Mouse (Mus musculus): ENCODE measurements around the gene Cs. TPM values are rescaled to one million over a fixed set of nuclear protein-coding genes. Genes with fewer than 3 reads are reported as not detected.

The Cs gene
- polyA plus RNA-seq, 1 experiment from 2014 or later, result 263 TPM

GRCm38 (mm10) chr10:128302785-128303125 lies 34.8 kb upstream of the Cs start:
- ATAC-seq (replicated peaks; ENCODE audit: low FRiP score), result peak; percentile 58
- under 1% methylated on average over 9 of the region's 9 CpGs for WGBS

DNA sequence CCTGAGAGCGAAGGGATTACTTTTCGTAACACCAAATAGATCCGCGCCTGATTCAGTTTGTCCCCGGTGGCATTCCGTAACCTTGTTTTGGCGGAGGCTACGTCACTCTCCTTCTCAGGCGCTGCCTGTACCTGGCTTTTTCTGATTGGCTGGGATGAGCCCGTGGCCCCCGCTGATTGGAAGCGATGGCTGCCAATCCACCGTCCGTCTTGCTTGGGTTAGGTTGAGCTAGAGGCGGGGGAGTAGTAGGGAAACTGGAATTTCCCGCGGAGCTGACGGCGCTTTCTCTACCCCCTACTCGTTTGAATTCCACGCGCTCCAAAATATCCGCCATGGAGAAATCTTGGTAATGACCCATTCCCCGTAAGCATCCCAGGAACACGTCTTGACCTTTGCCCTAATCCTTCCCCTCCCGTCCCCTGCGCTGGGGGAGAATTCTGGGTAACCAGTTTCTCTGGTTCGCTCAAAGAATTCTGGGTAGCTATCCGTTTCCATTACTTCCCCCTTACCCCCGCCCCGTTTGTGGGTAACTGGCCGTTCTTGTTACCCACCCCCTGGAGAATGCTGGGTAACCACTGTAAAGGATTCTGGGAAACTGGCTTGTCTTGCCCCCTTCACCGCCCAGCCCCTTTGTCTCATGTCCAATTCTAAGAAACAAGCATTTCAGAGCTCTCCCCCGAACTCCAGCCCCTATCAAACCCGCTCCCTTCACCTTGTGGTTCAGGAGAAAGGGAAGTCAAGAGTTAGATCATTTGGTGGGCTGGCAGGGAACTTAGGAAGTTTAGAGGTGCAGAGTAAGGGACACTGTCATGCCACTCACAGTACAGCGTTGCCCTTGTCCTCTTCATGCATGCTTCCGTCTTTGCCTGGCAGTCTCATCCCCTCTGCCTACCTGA lies 34.2 kb upstream of the Cs start, which contains the start of gene Pan2:
Pan2 (plus strand) TSS at position 210 of the 896 bp plus-strand sequence.
- Histone ChIP-seq H3K9ac (ENCODE audit: low read length) (peak within 1 kb of the TSS; percentile 91), H3K36me3 (ENCODE audit: control insufficient read depth, insufficient read depth, low read length) (no peaks in the 10 kb centered on the region), H3K4me3 (ENCODE audit: low read depth, low read length) (peak within 1 kb of the TSS; percentile 57), H3K27me3 (ENCODE audit: control insufficient read depth, insufficient read depth, low read length) (no peaks in the 10 kb centered on the region), H3K4me1 (replicated peaks; ENCODE audit: control insufficient read depth, insufficient read depth, low read length) (peaks cover 9% of the 10 kb centered on the region), H3K27ac (ENCODE audit: low read depth, low read length) (peak within 1 kb of the TSS; percentile 88), H3K9me3 (ENCODE audit: control insufficient read depth, low read length) (no peaks in the 10 kb centered on the region), H3K4me2 (ENCODE audit: low read depth, low read length, severe bottlenecking) (peak within 1 kb of the TSS; percentile 92)
- peak; percentile 99 for DNase-seq (ENCODE audit: low spot score)
- peak; percentile 99 for ATAC-seq (replicated peaks; ENCODE audit: low FRiP score)
- WGBS, result 2% methylated on average over 37 of the region's 37 CpGs

More at GRCm38 (mm10) chr10:128302785-128303125, 34.8 kb upstream of the Cs start:
- Histone ChIP-seq H3K9ac (ENCODE audit: low read length) (peak overlapping the region; percentile 91), H3K27ac (ENCODE audit: low read depth, low read length) (peak overlapping the region; percentile 84), H3K36me3 (ENCODE audit: control insufficient read depth, insufficient read depth, low read length) (no peaks in the 10 kb centered on the region), H3K27me3 (ENCODE audit: control insufficient read depth, insufficient read depth, low read length) (no peaks in the 10 kb centered on the region), H3K9me3 (ENCODE audit: control insufficient read depth, low read length) (no peaks in the 10 kb centered on the region), H3K4me1 (replicated peaks; ENCODE audit: control insufficient read depth, insufficient read depth, low read length) (peaks cover 9% of the 10 kb centered on the region), H3K4me3 (ENCODE audit: low read depth, low read length) (peak overlapping the region; percentile 57), H3K4me2 (ENCODE audit: low read depth, low read length, severe bottlenecking) (peak overlapping the region; percentile 92)
- no peak for DNase-seq (ENCODE audit: low spot score)

GRCm38 (mm10) chr10:128309654-128310053 lies 27.9 kb upstream of the Cs start:
- H3K4me1 ChIP-seq (replicated peaks; ENCODE audit: control insufficient read depth, insufficient read depth, low read length), result no peaks in the 10 kb centered on the region
- no peak overlapping the region for H3K27ac ChIP-seq (ENCODE audit: low read depth, low read length)
- no peaks in the 10 kb centered on the region for H3K27me3 ChIP-seq (ENCODE audit: control insufficient read depth, insufficient read depth, low read length)
- no peak for DNase-seq (ENCODE audit: low spot score)
- WGBS, result 90% methylated on average over 7 of the region's 7 CpGs
- H3K36me3 ChIP-seq (ENCODE audit: control insufficient read depth, insufficient read depth, low read length), result peaks cover 3% of the 10 kb centered on the region; the same call in 1 of the 2 replicates
- H3K4me2 ChIP-seq (ENCODE audit: low read depth, low read length, severe bottlenecking), result no peak overlapping the region
- H3K9me3 ChIP-seq (ENCODE audit: control insufficient read depth, low read length), result no peaks in the 10 kb centered on the region
- H3K4me3 ChIP-seq (ENCODE audit: low read depth, low read length), result no peak overlapping the region
- no peak overlapping the region for H3K9ac ChIP-seq (ENCODE audit: low read length)
- ATAC-seq (replicated peaks; ENCODE audit: low FRiP score), result no peak

GRCm38 (mm10) chr10:128310177-128310576 lies 27.4 kb upstream of the Cs start:
- DNase-seq (ENCODE audit: low spot score) (no peak), ATAC-seq (replicated peaks; ENCODE audit: low FRiP score) (no peak)
- Histone ChIP-seq H3K36me3 (ENCODE audit: control insufficient read depth, insufficient read depth, low read length) (peaks cover 3% of the 10 kb centered on the region; the same call in 1 of the 2 replicates), H3K9ac (ENCODE audit: low read length) (no peak overlapping the region), H3K4me3 (ENCODE audit: low read depth, low read length) (no peak overlapping the region), H3K27me3 (ENCODE audit: control insufficient read depth, insufficient read depth, low read length) (no peaks in the 10 kb centered on the region), H3K27ac (ENCODE audit: low read depth, low read length) (no peak overlapping the region), H3K9me3 (ENCODE audit: control insufficient read depth, low read length) (no peaks in the 10 kb centered on the region), H3K4me2 (ENCODE audit: low read depth, low read length, severe bottlenecking) (no peak overlapping the region), H3K4me1 (replicated peaks; ENCODE audit: control insufficient read depth, insufficient read depth, low read length) (no peaks in the 10 kb centered on the region)
- WGBS, result 88% methylated on average over 11 of the region's 11 CpGs

GRCm38 (mm10) chr10:128310902-128311301 lies 26.6 kb upstream of the Cs start:
- Histone ChIP-seq H3K4me1 (replicated peaks; ENCODE audit: control insufficient read depth, insufficient read depth, low read length) (no peaks in the 10 kb centered on the region), H3K27ac (ENCODE audit: low read depth, low read length) (no peak overlapping the region), H3K36me3 (ENCODE audit: control insufficient read depth, insufficient read depth, low read length) (peaks cover 3% of the 10 kb centered on the region; the same call in 1 of the 2 replicates), H3K4me3 (ENCODE audit: low read depth, low read length) (no peak overlapping the region), H3K9ac (ENCODE audit: low read length) (no peak overlapping the region), H3K27me3 (ENCODE audit: control insufficient read depth, insufficient read depth, low read length) (no peaks in the 10 kb centered on the region), H3K4me2 (ENCODE audit: low read depth, low read length, severe bottlenecking) (no peak overlapping the region), H3K9me3 (ENCODE audit: control insufficient read depth, low read length) (no peaks in the 10 kb centered on the region)
- ATAC-seq (replicated peaks; ENCODE audit: low FRiP score) (no peak), DNase-seq (ENCODE audit: low spot score) (no peak)
- 88% methylated on average over 4 of the region's 4 CpGs for WGBS

DNA sequence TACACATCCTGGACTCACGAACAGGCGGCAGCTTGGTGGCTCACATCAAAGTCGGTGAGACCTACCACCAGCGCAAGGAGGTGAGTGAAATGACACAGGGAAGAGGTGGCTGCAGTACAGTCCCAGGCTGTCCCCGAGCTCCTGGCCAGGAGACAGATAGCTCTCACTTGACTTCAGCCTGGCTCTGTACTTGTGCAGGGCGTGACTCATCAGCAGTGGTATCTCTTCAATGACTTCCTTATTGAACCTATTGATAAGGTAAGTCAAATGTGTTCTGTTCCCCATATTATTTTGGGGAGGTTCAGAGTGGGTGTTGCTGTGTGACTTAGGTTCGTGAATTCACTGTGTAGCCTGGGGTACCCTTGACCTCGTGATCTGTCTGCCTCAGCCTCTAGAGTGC lies 22.0 kb upstream of the Cs start:
- no peak for DNase-seq (ENCODE audit: low spot score)
- WGBS, result 94% methylated on average over 8 of the region's 8 CpGs
- no peak for ATAC-seq (replicated peaks; ENCODE audit: low FRiP score)
- Histone ChIP-seq H3K36me3 (ENCODE audit: control insufficient read depth, insufficient read depth, low read length) (peaks cover 10% of the 10 kb centered on the region; the same call in 1 of the 2 replicates), H3K4me2 (ENCODE audit: low read depth, low read length, severe bottlenecking) (no peak overlapping the region), H3K27me3 (ENCODE audit: control insufficient read depth, insufficient read depth, low read length) (no peaks in the 10 kb centered on the region), H3K9ac (ENCODE audit: low read length) (no peak overlapping the region), H3K27ac (ENCODE audit: low read depth, low read length) (no peak overlapping the region), H3K4me1 (replicated peaks; ENCODE audit: control insufficient read depth, insufficient read depth, low read length) (no peaks in the 10 kb centered on the region), H3K9me3 (ENCODE audit: control insufficient read depth, low read length) (no peaks in the 10 kb centered on the region), H3K4me3 (ENCODE audit: low read depth, low read length) (no peak overlapping the region)

GRCm38 (mm10) chr10:128321641-128322040 lies 15.9 kb upstream of the Cs start:
- peak overlapping the region; percentile 93 for H3K4me2 ChIP-seq (ENCODE audit: low read depth, low read length, severe bottlenecking)
- peak overlapping the region; percentile 51; the same call in 1 of the 2 replicates for H3K9ac ChIP-seq (ENCODE audit: low read length)
- no peak for ATAC-seq (replicated peaks; ENCODE audit: low FRiP score)
- no peaks in the 10 kb centered on the region for H3K9me3 ChIP-seq (ENCODE audit: control insufficient read depth, low read length)
- DNase-seq (ENCODE audit: low spot score), result no peak
- H3K27me3 ChIP-seq (ENCODE audit: control insufficient read depth, insufficient read depth, low read length), result no peaks in the 10 kb centered on the region
- peaks cover 12% of the 10 kb centered on the region; the same call in 1 of the 2 replicates for H3K36me3 ChIP-seq (ENCODE audit: control insufficient read depth, insufficient read depth, low read length)
- peaks cover 5% of the 10 kb centered on the region for H3K4me1 ChIP-seq (replicated peaks; ENCODE audit: control insufficient read depth, insufficient read depth, low read length)
- peak overlapping the region; percentile 12; the same call in 1 of the 2 replicates for H3K4me3 ChIP-seq (ENCODE audit: low read depth, low read length)
- H3K27ac ChIP-seq (ENCODE audit: low read depth, low read length), result no peak overlapping the region
- WGBS, result 67% methylated on average over 12 of the region's 12 CpGs

- WGBS, result under 1% methylated on average over 40 of the region's 40 CpGs
- peaks cover 14% of the 10 kb centered on the region; the same call in 1 of the 2 replicates for H3K36me3 ChIP-seq (ENCODE audit: control insufficient read depth, insufficient read depth, low read length)
Observed at GRCm38 (mm10) chr10:128322141-128323108, 15.1 kb upstream of the Cs start, which contains the start of gene Cnpy2. Gene Cnpy2 (plus strand): TSS chr10:128322459.

More at GRCm38 (mm10) chr10:128322141-128323108, 15.1 kb upstream of the Cs start, which contains the start of gene Cnpy2:
- Histone ChIP-seq H3K9ac (ENCODE audit: low read length) (peak within 1 kb of the TSS; percentile 98), H3K27me3 (ENCODE audit: control insufficient read depth, insufficient read depth, low read length) (no peaks in the 10 kb centered on the region), H3K27ac (ENCODE audit: low read depth, low read length) (peak within 1 kb of the TSS; percentile 84), H3K4me3 (ENCODE audit: low read depth, low read length) (peak within 1 kb of the TSS; percentile 61), H3K4me1 (replicated peaks; ENCODE audit: control insufficient read depth, insufficient read depth, low read length) (peaks cover 5% of the 10 kb centered on the region), H3K4me2 (ENCODE audit: low read depth, low read length, severe bottlenecking) (peak within 1 kb of the TSS; percentile 93), H3K9me3 (ENCODE audit: control insufficient read depth, low read length) (no peaks in the 10 kb centered on the region)
- DNase-seq (ENCODE audit: low spot score) (peak; percentile 96), ATAC-seq (replicated peaks; ENCODE audit: low FRiP score) (peak; percentile 97)
